In the genomic region with DNA sequence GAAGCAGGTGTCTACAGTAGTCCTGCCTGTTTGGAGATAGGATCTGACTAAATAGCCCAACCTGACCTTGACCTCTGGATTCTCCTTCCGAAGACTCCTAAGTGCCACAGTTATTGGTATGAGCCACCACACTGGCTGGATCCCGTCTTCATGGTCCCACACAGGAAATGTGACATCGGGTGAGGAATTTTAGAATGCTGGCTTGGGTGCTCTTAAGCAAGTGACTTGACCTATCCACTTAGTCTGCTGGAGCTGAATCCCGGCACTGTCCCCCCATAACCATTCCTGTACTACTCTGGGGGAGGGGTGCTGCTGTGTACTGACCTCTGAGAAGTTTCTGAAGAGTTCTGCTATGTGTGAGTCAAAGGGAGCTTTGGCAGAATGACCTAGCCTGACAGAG, we compare ENCODE assay signal across 20 mouse cellular contexts.
A peak's percentile ranks its signal among the peaks of the same experiment; 100 is the strongest.
DNase-seq lines count a peak whose midpoint lies in the region; TF ChIP-seq lines count a peak whose summit lies in the region.
"Had no signal": no experiment of that assay in that cellular context is flagged by ENCODE, and none has a peak within 500 bp of the region (broad histone marks: within the 10 kb centered on the region; RNA-seq: fewer than 3 reads in every experiment).

No protein-coding gene starts in this region.

- no peaks in the 10 kb centered on the region for H3K4me1 ChIP-seq in ES-E14 (ENCODE audit: control insufficient read depth in 2 of 2, insufficient read depth in 2 of 2, low read length in 2 of 2, poor library complexity in 1 of 2)
- H3K4me1 ChIP-seq: embryonic facial prominence, embryonic 10.5 days; embryonic facial prominence, embryonic 12.5 days; forebrain, embryonic 13.5 days; forebrain, embryonic 15.5 days had no signal

- H3K36me3 ChIP-seq in ES-E14 (ENCODE audit: control insufficient read depth, insufficient read depth, low read length, poor library complexity, severe bottlenecking), result no peaks in the 10 kb centered on the region
- H3K36me3 ChIP-seq: embryonic facial prominence, embryonic 10.5 days; embryonic facial prominence, embryonic 12.5 days; forebrain, embryonic 15.5 days had no signal

- H3K27ac ChIP-seq in ES-E14 (ENCODE audit: insufficient read depth, low read depth, low read length, poor library complexity, severe bottlenecking), result no peak overlapping the region
- H3K27ac ChIP-seq: embryonic facial prominence, embryonic 10.5 days; embryonic facial prominence, embryonic 12.5 days; forebrain, embryonic 13.5 days; forebrain, embryonic 15.5 days had no signal

- in situ Hi-C loops in ES-E14 (cut with MboI; ENCODE audit: low sequenced_read_pairs in 2 of 2, unreplicated experiment in 2 of 2), result no loop called here

- H3K4me3 ChIP-seq in ES-E14 (ENCODE audit: insufficient read depth in 1 of 2, low read depth in 1 of 2, low read length in 2 of 2, poor library complexity in 1 of 2, severe bottlenecking in 1 of 2), result no peak overlapping the region
- H3K4me3 ChIP-seq: embryonic facial prominence, embryonic 10.5 days; embryonic facial prominence, embryonic 12.5 days; forebrain, embryonic 13.5 days; forebrain, embryonic 15.5 days had no signal

- no peaks in the 10 kb centered on the region for H3K9me3 ChIP-seq in ES-E14 (ENCODE audit: control insufficient read depth, insufficient read depth, low read depth, low read length)
- H3K9me3 ChIP-seq: embryonic facial prominence, embryonic 12.5 days; forebrain, embryonic 13.5 days; forebrain, embryonic 15.5 days had no signal

- DNase-seq in ES-CJ7 (ENCODE audit: low read depth, low spot score) (peak; percentile 32), ES-E14 (ENCODE audit: low read depth, low spot score) (peak; percentile 7), ZHBTc4 (ENCODE audit: low read depth, low spot score) (peak; percentile 68)
- DNase-seq in lung, adult 18-20 months, result no peak
- DNase-seq in thymus, postnatal 0 days (ENCODE audit: low spot score), result no peak
- DNase-seq: adrenal gland, adult 2 months; adrenal gland, postnatal 10 days; adrenal gland, postnatal 25 days; cerebellum, adult 11 months; cerebellum, adult 18-20 months; cerebellum, adult 8-10 months; cerebellum, adult 9-11 months; cerebellum, postnatal 14 days; cerebellum, postnatal 36 days; embryo, embryonic 11 days; forebrain, postnatal 0 days had no signal

- no peak overlapping the region for H3K9ac ChIP-seq in ES-E14 (ENCODE audit: insufficient read depth, low read depth, low read length, poor library complexity, severe bottlenecking)
- H3K9ac ChIP-seq: embryonic facial prominence, embryonic 12.5 days; forebrain, embryonic 13.5 days; forebrain, embryonic 15.5 days; forebrain, postnatal 0 days had no signal

TF ChIP-seq in ES-E14, 5 proteins besides CTCF, POLR2A, EP300 and RAD21:
- TF ChIP-seq CHD2 (IDR thresholded peaks at IDR 0.05; ENCODE audit: low read depth, low read length) (no peak), ZNF384 (IDR thresholded peaks at IDR 0.05; ENCODE audit: low read depth, low read length) (no peak), MAFK (IDR thresholded peaks at IDR 0.05; ENCODE audit: insufficient read depth, low read depth, low read length) (no peak), HCFC1 (IDR thresholded peaks at IDR 0.05; ENCODE audit: borderline replicate concordance, insufficient read depth, low read length) (no peak), ZC3H11A (IDR thresholded peaks at IDR 0.05; ENCODE audit: borderline replicate concordance, low read depth, low read length) (no peak)

Comparison
In these comparisons a context has a peak if more than half of its experiments do, and no peak if none do; other contexts are left out.
1. DNase-seq: peak in ES-CJ7 (single experiment), ES-E14 (single experiment) and ZHBTc4 (single experiment); none in lung, adult 18-20 months (0 of 2) and thymus, postnatal 0 days (single experiment).